Mouse (Mus musculus) lung, adult 2 months (tissue): ENCODE results near the gene Mrgpra4.

Experiments used
- CTCF ChIP-seq: fragments of 200-500 bp; IDR thresholded peaks from 2 replicates; pipeline ENCODE4 v1.5.1; 2011; ENCODE audit warnings: mild to moderate bottlenecking, low read length, control low read depth; ENCODE audit not compliant: insufficient read depth
- POLR2A ChIP-seq: fragments of 200-500 bp; IDR thresholded peaks from 2 replicates; pipeline ENCODE4 v1.6.1; 2011; ENCODE audit warnings: low read depth, mild to moderate bottlenecking, control low read depth, low read length, borderline replicate concordance; ENCODE audit errors: extremely low read depth

- TF ChIP-seq POLR2A: no peak
- TF ChIP-seq CTCF: no peak
Observed at GRCm38 (mm10) chr7:47981995-47982394, at the start of gene Mrgpra4.
